Mouse (Mus musculus) neural tube, embryonic 15.5 days (tissue): ENCODE measurements at regions not wholly inside any gene's neighbourhood (a gene's known extent, or its start where the extent isn't known, plus 50 kb on each side); places are given as distances from the start of the nearest gene placed in this dataset.

Source experiments
- ATAC-seq: fragments of 200-750 bp; cut with Nextera tagmentation; 2 replicates; pipeline ENCODE4 v1.8.0; 2017; ENCODE audit warnings: mild to moderate bottlenecking, moderate TSS enrichment, moderate library complexity; ENCODE audit not compliant: low FRiP score
- H3K27ac ChIP-seq: fragments of 300-500 bp; sonication (generic); replicated peaks from 2 replicates; pipeline ENCODE4 v1.5.1; 2015; ENCODE audit warnings: mild to moderate bottlenecking, inconsistent platforms
- H3K27me3 ChIP-seq: fragments of 300-500 bp; sonication (generic); replicated peaks from 2 replicates; pipeline ENCODE4 v1.6.1; 2015; ENCODE audit warnings: inconsistent platforms
- H3K36me3 ChIP-seq: fragments of 300-500 bp; sonication (generic); 2 replicates; pipeline ENCODE4 v1.6.1; 2015; ENCODE audit warnings: inconsistent platforms
- H3K4me1 ChIP-seq: fragments of 300-500 bp; sonication (generic); 2 replicates; pipeline ENCODE4 v1.6.1; 2015; ENCODE audit warnings: inconsistent platforms
- H3K4me2 ChIP-seq: fragments of 300-500 bp; sonication (generic); 2 replicates; pipeline ENCODE4 v1.6.1; 2015; ENCODE audit warnings: inconsistent platforms, mild to moderate bottlenecking, moderate library complexity
- H3K4me3 ChIP-seq: fragments of 300-500 bp; sonication (generic); replicated peaks from 2 replicates; pipeline ENCODE4 v1.5.1; 2015; ENCODE audit warnings: mild to moderate bottlenecking, inconsistent platforms
- H3K9ac ChIP-seq: fragments of 300-500 bp; sonication (generic); replicated peaks from 2 replicates; pipeline ENCODE4 v1.6.1; 2015; ENCODE audit warnings: mild to moderate bottlenecking, inconsistent platforms
- H3K9me3 ChIP-seq: fragments of 300-500 bp; sonication (generic); replicated peaks from 2 replicates; pipeline ENCODE4 v1.6.1; 2016; ENCODE audit warnings: inconsistent platforms
- WGBS: fragments of 180-500 bp; shearing (Covaris S2); methylation state at CpG from one replicate; pipeline ENCODE4 v1.1.7; 2015; ENCODE audit warnings: mixed read lengths; 5-methylcytosine and 5-hydroxymethylcytosine counted together

DNA sequence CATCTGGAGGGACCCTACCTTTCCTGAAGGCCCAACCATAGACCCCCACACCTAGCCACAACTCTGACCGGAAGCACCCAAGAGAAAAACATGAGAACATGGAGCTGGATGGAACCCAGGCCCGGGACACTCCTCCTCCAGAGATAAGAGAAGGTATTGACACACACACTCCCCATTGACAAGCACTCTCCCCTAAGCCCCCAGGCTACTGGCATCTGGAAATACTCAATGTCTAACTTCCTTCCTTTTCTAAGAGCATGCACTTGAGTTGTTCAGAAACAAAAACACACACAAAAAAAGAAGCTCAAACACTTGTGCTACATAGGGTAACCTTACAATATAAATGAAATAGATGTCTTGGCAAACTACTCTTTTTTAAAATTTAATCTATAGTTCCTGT lies 113.9 kb upstream of the Olfm3 start:
- Histone ChIP-seq H3K36me3 (no peaks in the 10 kb centered on the region), H3K9me3 (no peaks in the 10 kb centered on the region), H3K27ac (no peak overlapping the region), H3K4me1 (no peaks in the 10 kb centered on the region), H3K27me3 (no peaks in the 10 kb centered on the region), H3K4me3 (no peak overlapping the region), H3K9ac (no peak overlapping the region), H3K4me2 (no peak overlapping the region)
- no peak for ATAC-seq
- WGBS: 91% methylated on average over 2 of the region's 2 CpGs

DNA sequence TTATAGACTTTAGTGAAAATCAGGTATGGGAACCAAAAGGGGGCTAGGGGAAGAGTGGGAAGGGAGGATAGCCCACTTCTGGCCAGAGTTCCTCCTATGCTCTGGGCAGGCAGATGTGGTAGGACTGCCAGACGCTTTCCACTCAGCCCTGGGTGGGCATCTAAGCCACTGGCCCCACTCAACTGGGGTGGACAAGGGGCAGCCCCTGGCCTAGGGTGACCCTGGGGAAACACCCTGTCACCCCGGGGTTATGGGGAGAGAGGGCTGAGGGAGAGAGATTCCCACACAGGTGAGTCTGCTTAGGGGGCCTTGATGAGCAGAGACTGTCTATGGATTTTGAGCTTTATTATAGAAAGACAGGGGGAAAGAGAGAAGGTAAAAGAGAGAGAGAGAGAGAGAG lies 70.8 kb upstream of the Olfm3 start:
- no peaks in the 10 kb centered on the region for H3K4me1 ChIP-seq
- no peak overlapping the region for H3K9ac ChIP-seq
- H3K27me3 ChIP-seq: no peaks in the 10 kb centered on the region
- no peak overlapping the region for H3K4me3 ChIP-seq
- no peak for ATAC-seq
- H3K9me3 ChIP-seq: no peaks in the 10 kb centered on the region
- 90% methylated on average over 2 of the region's 2 CpGs for WGBS
- no peak overlapping the region for H3K4me2 ChIP-seq
- no peak overlapping the region for H3K27ac ChIP-seq
- H3K36me3 ChIP-seq: no peaks in the 10 kb centered on the region
